Mouse (Mus musculus) mouse embryonic stem cell (cell line): ENCODE data around the gene Catsper1.

Experiments used
- in situ Hi-C, 2 experiments: fragments of 300-500 bp; cut with MboI; formaldehyde crosslinking; loops; 1 replicate in 1 of 2; 3 replicates in 1 of 2; pipeline ENCODE4 v1.14.3; 2019 to 2020; ENCODE audit warnings: low sequenced_read_pairs in 2 of 2, low pct_unique_long_range_greater_than_20kb in 1 of 2, mixed read lengths in 1 of 2; ENCODE audit not compliant: unreplicated experiment in 1 of 2

The Catsper1 gene

DNA sequence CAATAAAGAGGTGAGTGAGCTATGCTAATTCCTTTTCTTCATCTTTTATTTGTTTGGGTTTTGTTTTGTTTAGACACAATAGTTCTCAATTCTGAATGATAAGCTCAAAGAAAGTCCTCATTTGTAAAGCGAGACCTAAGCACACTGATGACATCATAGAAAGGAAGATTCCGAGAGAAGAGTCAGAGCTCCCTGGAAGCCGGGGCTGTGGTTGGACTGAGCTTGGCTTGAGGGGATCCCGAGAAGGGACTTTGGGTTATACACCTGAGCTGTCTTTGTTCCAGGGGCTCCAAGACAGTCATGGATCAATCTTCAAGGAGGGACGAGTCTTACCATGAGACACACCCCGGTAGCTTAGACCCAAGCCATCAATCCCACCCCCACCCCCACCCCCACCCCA, at the start of gene Catsper1:
Gene Catsper1, plus strand, starts transcription at position 301 of the 400 bp plus-strand sequence.
- in situ Hi-C loops, result no loop called here

DNA sequence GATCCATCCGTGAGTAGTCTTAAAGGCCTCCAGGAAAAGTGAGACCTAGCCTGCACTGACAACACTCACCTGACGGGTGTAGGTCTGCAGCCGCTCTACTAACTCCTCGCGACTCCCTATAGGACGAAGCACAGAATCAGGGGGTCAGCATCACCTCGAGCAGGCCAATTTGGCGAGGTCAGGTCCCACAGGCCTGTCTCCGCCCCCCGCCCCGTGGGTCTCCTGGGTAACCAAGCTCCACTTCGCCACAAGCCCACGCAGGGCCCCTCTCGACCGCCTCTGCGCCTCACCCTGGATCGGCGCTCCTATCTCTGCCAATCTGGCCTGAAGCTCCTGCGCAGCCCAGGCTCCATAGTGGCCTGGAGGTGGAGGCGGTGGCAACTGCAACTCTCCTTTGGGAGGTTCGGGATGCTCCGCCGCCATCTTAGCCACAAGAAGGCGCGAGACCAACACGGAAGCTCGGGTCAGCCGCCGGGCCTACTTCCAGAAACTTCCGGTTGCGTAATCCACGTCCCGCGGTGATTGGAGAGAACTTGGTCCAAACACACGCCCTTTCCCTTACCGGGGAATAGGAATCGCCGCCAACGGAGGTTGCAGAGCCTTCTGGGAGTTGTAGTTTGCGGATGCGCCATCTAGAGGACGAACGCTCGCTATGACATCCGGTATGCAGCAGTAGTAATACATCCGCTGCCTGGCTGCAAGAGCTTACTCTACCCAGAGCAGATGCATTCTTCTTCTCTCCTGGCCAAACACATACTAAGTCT, 40.4 kb upstream of the Catsper1 start, which contains the start of gene Sf3b2:
Gene Sf3b2, minus strand, starts transcription at position 484 of the 764 bp plus-strand sequence.
- in situ Hi-C loops, result no loop called here

GRCm38 (mm10) chr19:5295736-5296075, 39.8 kb upstream of the Catsper1 start:
- in situ Hi-C loops, result no loop called here

GRCm38 (mm10) chr19:5296630-5297029, 38.9 kb upstream of the Catsper1 start:
- in situ Hi-C loops, result no loop called here

DNA sequence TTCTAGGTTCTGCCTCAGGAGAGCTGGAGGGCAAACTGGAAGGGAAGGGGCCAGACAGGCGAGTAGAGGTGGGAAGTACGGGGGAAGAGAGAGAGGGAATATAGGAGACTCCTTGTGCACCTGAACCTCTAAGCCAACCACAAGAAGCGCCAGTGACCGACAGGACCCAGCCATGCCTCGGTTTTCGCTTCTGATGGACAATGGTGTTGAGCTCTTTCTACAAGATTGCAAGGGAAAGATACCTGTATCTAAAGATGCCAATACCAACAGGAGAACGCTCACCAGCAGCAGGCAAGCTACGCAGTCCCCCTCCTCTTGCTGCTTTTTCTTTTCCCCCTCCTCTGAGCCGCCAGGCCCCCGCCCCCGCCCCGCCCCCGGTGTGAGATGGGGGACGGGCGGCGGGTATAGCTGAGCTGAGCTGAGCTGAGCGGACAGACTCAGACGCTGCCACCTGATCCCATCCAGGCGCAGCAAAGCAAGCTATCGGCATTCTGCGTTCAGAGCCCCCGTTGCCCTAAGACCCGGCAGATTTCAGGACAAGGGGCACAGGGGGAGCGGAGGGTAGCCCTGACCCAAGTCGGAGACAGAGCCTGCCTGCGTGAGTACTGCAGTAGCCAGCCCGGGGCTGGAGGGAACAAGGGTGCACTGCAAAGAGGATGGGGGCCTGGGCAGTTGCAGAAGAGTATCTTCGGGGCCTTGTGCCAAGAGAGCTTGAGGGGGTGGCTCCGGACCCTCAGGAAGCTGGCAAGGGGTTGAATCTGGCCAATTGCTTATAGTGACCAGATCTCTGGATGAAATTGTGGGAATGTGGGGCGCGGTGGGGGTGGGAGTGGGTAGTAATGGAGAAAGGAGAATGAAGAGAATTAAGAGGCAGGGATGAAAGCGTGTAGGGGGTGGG, 37.4 kb upstream of the Catsper1 start, which contains the start of gene Gal3st3:
Gene Gal3st3, plus strand, starts transcription at position 429 of the 898 bp plus-strand sequence.
- in situ Hi-C loops, result no loop called here

DNA sequence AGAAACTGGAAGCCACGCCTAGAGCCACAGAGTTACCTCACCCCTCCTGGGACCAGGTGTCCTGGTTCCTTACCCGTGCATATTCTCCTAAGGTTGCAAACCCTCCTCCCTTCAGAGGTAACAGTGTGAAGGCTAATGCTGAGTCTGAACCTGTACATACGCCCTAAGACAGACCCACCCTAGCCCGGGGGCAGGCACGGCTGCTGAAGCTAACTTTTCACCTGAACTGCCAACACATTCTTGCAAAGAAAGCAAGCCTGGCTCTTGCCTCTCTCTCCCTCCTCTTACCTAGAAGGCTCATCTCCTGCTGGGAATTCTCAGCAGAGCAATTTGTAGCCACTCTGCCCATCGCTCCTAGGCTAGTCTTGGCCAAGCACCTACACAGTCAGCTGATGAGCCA, 35.0 kb upstream of the Catsper1 start:
- in situ Hi-C loops, result no loop called here

- in situ Hi-C loops, result no loop called here
Measured at GRCm38 (mm10) chr19:5302455-5302854, 33.1 kb upstream of the Catsper1 start.

- in situ Hi-C loops, result no loop called here
Measured at GRCm38 (mm10) chr19:5306279-5306678, 29.3 kb upstream of the Catsper1 start.

DNA sequence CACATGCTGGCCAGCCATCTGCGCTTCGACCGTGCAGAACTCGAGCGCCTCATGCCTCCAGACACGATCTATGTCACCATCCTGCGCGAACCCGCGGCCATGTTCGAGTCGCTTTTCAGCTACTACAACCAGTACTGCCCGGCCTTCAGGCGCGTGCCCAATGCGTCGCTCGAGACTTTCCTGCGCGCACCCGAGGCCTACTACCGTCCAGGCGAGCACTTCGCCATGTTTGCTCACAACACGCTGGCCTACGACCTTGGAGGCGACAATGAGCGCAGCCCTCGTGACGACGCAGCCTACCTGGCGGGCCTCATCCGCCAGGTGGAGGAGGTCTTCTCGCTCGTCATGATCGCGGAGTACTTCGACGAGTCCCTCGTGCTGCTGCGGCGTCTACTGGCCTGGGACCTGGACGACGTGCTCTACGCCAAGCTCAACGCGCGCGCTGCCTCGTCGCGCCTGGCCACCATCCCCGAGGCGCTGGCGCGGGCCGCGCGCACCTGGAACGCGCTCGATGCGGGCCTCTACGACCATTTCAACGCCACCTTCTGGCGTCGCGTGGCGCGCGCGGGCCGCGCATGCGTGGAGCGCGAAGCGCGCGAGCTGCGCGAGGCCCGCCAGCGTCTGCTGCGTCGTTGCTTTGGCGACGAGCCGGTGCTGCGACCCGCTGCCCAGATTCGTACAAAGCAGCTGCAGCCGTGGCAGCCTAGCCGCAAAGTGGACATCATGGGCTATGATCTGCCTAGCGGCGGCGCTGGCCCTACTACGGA, 28.4 kb upstream of the Catsper1 start:
- in situ Hi-C loops, result no loop called here

DNA sequence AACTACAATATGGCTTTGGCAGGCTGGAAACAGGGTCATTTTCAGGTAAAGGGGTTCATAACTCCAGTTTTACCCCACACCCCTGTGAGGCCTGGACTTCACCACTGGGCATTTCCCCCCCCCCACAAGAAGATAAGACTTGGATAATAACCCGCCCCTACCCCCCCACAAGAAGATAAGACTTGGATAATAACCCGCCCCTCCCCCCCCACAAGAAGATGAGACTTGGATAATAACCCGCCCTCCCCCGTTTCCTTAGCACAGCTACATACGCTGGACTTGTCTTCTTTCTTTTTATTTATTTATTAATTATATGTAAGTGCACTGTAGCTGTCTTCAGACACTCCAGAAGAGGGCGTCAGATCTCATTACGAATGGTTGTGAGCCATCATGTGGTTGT, 26.5 kb upstream of the Catsper1 start:
- in situ Hi-C loops, result no loop called here

DNA sequence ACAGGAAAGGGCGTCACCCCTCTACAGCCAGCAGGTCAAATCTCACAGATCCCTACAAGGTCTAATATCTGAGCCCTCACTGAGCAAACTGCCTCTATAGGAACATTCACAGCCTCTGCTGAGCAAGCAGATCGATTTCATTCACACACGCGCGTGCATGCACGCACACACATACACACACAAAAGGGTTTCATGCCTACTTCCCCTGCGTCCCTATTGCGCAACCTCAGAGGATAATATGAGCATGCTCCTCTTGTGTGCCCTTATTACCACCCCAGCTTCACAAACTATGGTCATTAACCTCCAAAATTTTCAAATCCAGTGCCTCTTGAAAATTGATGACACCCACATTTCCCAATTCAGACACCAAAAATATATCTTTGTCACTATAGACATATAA, 22.4 kb upstream of the Catsper1 start:
- in situ Hi-C loops, result no loop called here

GRCm38 (mm10) chr19:5323801-5324200, 11.7 kb upstream of the Catsper1 start:
- in situ Hi-C loops, result no loop called here

DNA sequence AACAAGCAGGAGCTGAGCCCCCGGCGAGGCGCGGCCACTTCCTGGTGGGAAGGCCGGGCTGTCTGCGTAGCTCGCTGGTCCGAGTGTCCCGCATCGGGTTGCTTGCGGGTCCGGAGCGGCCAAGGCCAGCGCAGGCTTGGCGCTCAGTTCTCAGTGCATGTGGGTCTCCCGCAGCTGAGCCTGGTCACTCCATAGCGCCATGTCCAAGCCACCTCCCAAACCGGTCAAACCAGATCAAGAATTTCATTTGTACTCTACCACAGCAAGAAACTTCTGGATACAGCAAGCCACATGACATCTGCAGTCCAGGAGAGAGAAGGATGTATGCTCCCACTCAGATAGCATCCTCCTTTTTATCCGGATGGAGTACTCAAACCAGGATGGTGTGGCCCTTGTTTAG, 7.6 kb upstream of the Catsper1 start:
- in situ Hi-C loops, result no loop called here

DNA sequence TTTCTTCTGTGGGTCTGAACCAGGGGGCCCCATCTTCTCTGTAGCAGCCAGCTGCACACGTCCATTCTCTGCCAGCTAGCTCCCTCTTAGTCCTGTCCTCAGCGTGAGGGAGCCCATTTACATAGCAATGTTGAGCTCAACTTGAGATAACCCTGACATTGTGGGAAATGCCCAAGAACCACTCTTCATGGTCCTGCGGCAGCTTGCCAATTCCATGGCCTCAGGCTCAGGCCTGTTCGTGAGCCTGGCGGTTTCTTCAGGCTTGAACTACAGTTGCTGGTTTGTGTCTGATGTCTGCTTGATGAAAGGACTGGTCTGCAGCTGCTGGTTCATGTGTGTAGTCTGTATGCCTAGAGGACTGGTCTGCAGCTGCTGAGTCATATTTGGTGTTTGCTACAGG, 800 bp upstream of the Catsper1 start:
- in situ Hi-C loops, result no loop called here

DNA sequence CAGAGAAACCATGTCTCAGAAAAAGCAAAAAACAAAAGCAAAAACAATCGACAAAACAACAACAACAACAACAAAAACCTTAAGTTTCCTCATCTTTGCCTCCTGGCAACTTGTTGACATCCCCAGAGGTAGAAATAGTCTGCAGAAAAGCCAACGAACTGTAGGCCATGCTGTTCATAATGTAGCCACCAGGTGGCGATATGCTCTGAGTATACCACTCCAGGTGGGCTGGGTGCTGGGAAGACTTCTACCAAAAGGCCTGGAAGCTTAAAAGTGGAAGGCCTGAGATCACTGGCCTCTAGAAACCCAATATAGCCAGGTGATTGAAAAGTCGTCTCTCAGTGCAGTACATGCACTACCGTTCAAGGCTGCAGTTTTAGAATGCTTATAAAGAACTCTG, 2.4 kb downstream of the Catsper1 start:
- in situ Hi-C loops, result no loop called here

DNA sequence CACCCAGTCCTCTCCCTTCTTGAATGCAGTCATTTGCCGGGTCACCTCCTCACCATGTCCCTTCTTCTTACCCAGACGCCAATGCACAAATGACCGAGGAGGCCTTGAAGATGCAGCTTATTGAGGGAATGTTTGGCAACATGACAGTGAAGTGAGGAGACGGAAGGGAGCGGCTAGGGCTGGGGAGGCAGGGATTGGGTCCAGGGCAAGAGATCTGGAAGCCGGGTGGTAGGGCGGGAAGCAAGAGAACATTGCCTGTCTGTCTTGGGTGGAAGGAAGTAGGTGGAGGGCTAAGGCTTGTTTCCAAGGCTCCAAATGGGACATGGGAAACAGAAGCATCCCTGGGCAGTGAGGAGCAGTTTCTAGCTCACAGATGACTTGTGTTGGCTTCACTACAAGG, 5.8 kb downstream of the Catsper1 start:
- in situ Hi-C loops, result no loop called here

GRCm38 (mm10) chr19:5345297-5346131, 10.0 kb downstream of the Catsper1 start:
- in situ Hi-C loops, result no loop called here

GRCm38 (mm10) chr19:5348064-5348463, 12.5 kb downstream of the Catsper1 start:
- in situ Hi-C loops, result no loop called here
